ENCODE assay signal across 8 mouse cellular contexts in the genomic region with DNA sequence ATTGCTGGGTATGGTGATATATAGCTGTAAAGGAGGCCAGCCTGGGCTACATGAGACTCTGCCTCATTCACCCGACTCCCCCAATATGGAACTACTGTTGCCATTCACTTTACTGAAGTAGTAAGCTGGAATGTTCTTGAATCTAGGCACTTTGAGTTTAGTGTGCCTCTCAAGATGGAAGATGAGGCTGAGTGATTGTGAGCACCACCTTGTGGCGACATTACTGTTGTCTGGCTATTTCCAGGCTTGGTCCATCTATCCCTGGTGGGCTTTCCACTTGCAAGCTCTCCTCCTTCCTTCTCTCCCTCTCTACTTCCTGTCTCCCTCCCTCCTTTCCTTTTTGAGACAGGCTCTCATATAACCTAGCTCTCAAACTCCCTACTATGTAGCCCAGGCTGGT. TPM values are rescaled to one million over a fixed set of nuclear protein-coding genes. Genes with fewer than 3 reads are reported as not detected.
A peak's percentile ranks its signal among the peaks of the same experiment; 100 is the strongest.
DNase-seq lines count a peak whose midpoint lies in the region; ATAC-seq lines count a peak whose summit lies in the region.

No protein-coding gene starts in this region.

- 29% methylated on average over 2 of the region's 2 CpGs for WGBS in heart, embryonic 11.5 days (ENCODE audit: insufficient replicate concordance)

- no peak overlapping the region for H3K4me3 ChIP-seq in heart, embryonic 11.5 days (ENCODE audit: low read depth, low read length)

- H3K9ac ChIP-seq in heart, embryonic 11.5 days (ENCODE audit: low read depth, low read length): no peak overlapping the region

- H3K27me3 ChIP-seq in heart, embryonic 11.5 days (ENCODE audit: control insufficient read depth, insufficient read depth, low read length): peaks cover 15% of the 10 kb centered on the region
- no peaks in the 10 kb centered on the region for H3K27me3 ChIP-seq in splenic B cell, adult 2 months (ENCODE audit: control insufficient read depth, insufficient read depth, low read length, poor library complexity, severe bottlenecking)

- H3K4me1 ChIP-seq in heart, embryonic 11.5 days (ENCODE audit: control insufficient read depth, insufficient read depth, low read length): no peaks in the 10 kb centered on the region

- no peaks in the 10 kb centered on the region for H3K36me3 ChIP-seq in heart, embryonic 11.5 days (ENCODE audit: control insufficient read depth, insufficient read depth, low read length)
- peaks cover 23% of the 10 kb centered on the region for H3K36me3 ChIP-seq in splenic B cell, adult 2 months (ENCODE audit: control insufficient read depth, insufficient read depth, low read length, poor library complexity, severe bottlenecking)

- no peaks in the 10 kb centered on the region for H3K9me3 ChIP-seq in heart, embryonic 11.5 days (replicated peaks; ENCODE audit: control insufficient read depth, low read length)

- no peak overlapping the region for H3K4me2 ChIP-seq in heart, embryonic 11.5 days

- peak; percentile 54 to 71 for DNase-seq in heart, postnatal 10 days
- DNase-seq in right cerebral cortex, postnatal 14 days: peak; percentile 68
- no peak for DNase-seq in right cerebral cortex, postnatal 25 days
- DNase-seq in adrenal gland, postnatal 36 days: peak; percentile 61 to 67
- peak; percentile 79 for DNase-seq in splenic B cell, adult 2 months (ENCODE audit: low read depth, low spot score)
- no peak for DNase-seq in spleen, postnatal 14 days (ENCODE audit: low spot score in 2 of 2)

- no peak overlapping the region for H3K27ac ChIP-seq in heart, embryonic 11.5 days (ENCODE audit: low read depth, low read length)

- no peak for ATAC-seq in heart, embryonic 11.5 days (replicated peaks; ENCODE audit: insufficient number of reproducible peaks, low FRiP score, low TSS enrichment)
- peak; percentile 50 to 53; a peak in 2 of 4 replicates for ATAC-seq in hematopoietic stem cell, adult 5-6 weeks (replicated peaks in 1 of 2; ENCODE audit: insufficient read depth in 1 of 2, low FRiP score in 2 of 2, low TSS enrichment in 1 of 2, low read depth in 1 of 2, poor library complexity in 2 of 2, severe bottlenecking in 2 of 2)

- intact Hi-C loops in heart, postnatal 10 days (cut with DNase I): loop anchor here (2.0 kb wide), 1 partner anchor 16 kb away; no protein-coding TSS in a partner anchor

RNA-seq across cellular contexts. Expression of a gene that starts 14.0 kb away (rescaled TPM):
- 10 to 100 TPM; 14.4 to 15.6 TPM for total RNA-seq in heart, postnatal 10 days (2021)
- 0.79 and 1.1 TPM in 2 replicates for polyA plus RNA-seq in heart, embryonic 11.5 days (2014; fragmentation: Nextera tagmentation; extraction: Ambion mirVana)
- 10 to 100 TPM; 16.4 to 17.3 TPM for total RNA-seq in adrenal gland, postnatal 36 days (2021)
- 47.6 and 62.4 TPM in 2 replicates for total RNA-seq in hematopoietic stem cell, adult 5-6 weeks (2017)

RNA-seq across cellular contexts. Expression of a gene that starts 23.5 kb away (rescaled TPM):
- not detected for total RNA-seq in heart, postnatal 10 days (2021)
- polyA plus RNA-seq in heart, embryonic 11.5 days (2014; fragmentation: Nextera tagmentation; extraction: Ambion mirVana): not detected in 2 replicates
- total RNA-seq in adrenal gland, postnatal 36 days (2021): not detected
- not detected in 2 replicates for total RNA-seq in hematopoietic stem cell, adult 5-6 weeks (2017)

RNA-seq across cellular contexts. Expression of a gene that starts 33.3 kb away (rescaled TPM):
- not detected for total RNA-seq in heart, postnatal 10 days (2021)
- not detected in 2 replicates for polyA plus RNA-seq in heart, embryonic 11.5 days (2014; fragmentation: Nextera tagmentation; extraction: Ambion mirVana)
- total RNA-seq in adrenal gland, postnatal 36 days (2021): not detected
- total RNA-seq in hematopoietic stem cell, adult 5-6 weeks (2017): not detected in 2 replicates

RNA-seq across cellular contexts. Expression of a gene that starts 52.7 kb away (rescaled TPM):
- total RNA-seq in heart, postnatal 10 days (2021): 1 to 10 TPM; 3.1 to 3.9 TPM
- 3.5 and 5.6 TPM in 2 replicates for polyA plus RNA-seq in heart, embryonic 11.5 days (2014; fragmentation: Nextera tagmentation; extraction: Ambion mirVana)
- 1 to 10 TPM; 3.5 to 5.9 TPM for total RNA-seq in adrenal gland, postnatal 36 days (2021)
- 1.1 and 2.4 TPM in 2 replicates for total RNA-seq in hematopoietic stem cell, adult 5-6 weeks (2017)

Comparison
In these comparisons a context has a peak if more than half of its experiments do, and no peak if none do; other contexts are left out.
1. DNase-seq: peak in heart, postnatal 10 days (2 of 2), right cerebral cortex, postnatal 14 days (single experiment), adrenal gland, postnatal 36 days (2 of 2) and splenic B cell, adult 2 months (single experiment); none in right cerebral cortex, postnatal 25 days (single experiment) and spleen, postnatal 14 days (0 of 2).